Mouse (Mus musculus) G1E (cell line): ENCODE measurements at regions not wholly inside any gene's neighbourhood (a gene's known extent, or its start where the extent isn't known, plus 50 kb on each side); places are given as distances from the start of the nearest gene placed in this dataset.

Experiments
- CTCF ChIP-seq: IDR thresholded peaks from 2 replicates; pipeline ENCODE4 v1.5.1; 2012; ENCODE audit warnings: low read depth, low read length, inconsistent platforms, mixed read lengths
- POLR2AphosphoS5 ChIP-seq: IDR thresholded peaks from 2 replicates; pipeline ENCODE4 v1.6.1; 2012; ENCODE audit warnings: low read depth, low read length, inconsistent platforms; ENCODE audit not compliant: insufficient replicate concordance

DNA sequence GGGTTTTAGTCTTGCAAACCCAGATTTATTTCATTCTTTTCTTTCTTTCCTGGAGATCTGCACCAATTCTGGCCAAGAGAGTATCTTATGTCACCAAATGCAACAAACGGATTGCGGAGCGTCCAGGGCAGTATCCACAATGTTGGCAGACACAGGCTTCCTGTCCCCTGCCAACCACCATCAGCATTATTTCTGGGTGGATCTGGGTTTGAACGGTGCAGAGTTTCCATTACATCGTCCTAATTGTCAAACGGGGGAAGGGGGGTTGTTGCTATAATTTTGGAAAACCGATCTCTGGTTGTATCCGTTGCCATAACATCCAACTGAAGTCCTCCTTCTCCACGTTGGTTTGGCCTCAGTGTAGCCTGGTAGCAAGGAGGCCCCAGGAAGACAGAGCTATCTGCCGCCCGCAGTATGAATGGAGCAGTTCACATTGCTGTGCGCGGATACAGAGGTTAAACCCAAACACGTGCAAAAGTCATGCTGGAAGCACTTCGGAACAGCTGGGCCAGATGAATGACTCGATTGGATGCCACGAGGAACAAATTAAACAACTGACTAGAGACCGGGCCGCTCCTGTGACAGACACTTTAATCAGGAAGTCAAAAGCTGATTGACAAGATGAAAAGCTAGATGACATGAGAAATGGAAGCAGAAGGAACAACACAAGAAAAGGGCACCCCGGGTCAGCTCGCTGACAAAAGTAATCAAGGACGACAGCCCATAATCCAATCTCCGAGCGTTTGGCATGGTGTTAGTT, 404.5 kb downstream of the Etnk1 start:
- no peak for TF ChIP-seq POLR2AphosphoS5
- no peak for TF ChIP-seq CTCF
